Mouse (Mus musculus): ENCODE results near the gene Apol8. TPM values are rescaled to one million over a fixed set of nuclear protein-coding genes. Genes with fewer than 3 reads are reported as not detected.
"Not testable (repeated sequence)": the region's sequence is repeated elsewhere in the genome, so short reads cannot be mapped to it uniquely, and the experiment has no call there.

The Apol8 gene
- polyA plus RNA-seq, 1 experiment from 2014 or later: not detected

GRCm38 (mm10) chr15:77750461-77750860 lies 6.3 kb downstream of the Apol8 start:
- peak; percentile 62 for DNase-seq

GRCm38 (mm10) chr15:77749717-77750116 lies 7.1 kb downstream of the Apol8 start:
- WGBS: 82% methylated on average over 10 of the region's 10 CpGs
- Histone ChIP-seq H3K27me3 (ENCODE audit: insufficient read depth, low read length) (no peaks in the 10 kb centered on the region), H3K4me2 (no peak overlapping the region), H3K27ac (ENCODE audit: low read depth) (no peak overlapping the region), H3K36me3 (ENCODE audit: insufficient read depth) (no peaks in the 10 kb centered on the region), H3K9me3 (ENCODE audit: low read depth, low read length) (no peaks in the 10 kb centered on the region), H3K9ac (no peak overlapping the region), H3K4me1 (ENCODE audit: insufficient read depth) (no peaks in the 10 kb centered on the region), H3K4me3 (ENCODE audit: low read depth, low read length) (no peak overlapping the region)
- DNase-seq (no peak), ATAC-seq (ENCODE audit: insufficient read depth) (no peak)
- TF ChIP-seq CTCF (IDR thresholded peaks at IDR 0.05; ENCODE audit: low read depth): no peak

More at GRCm38 (mm10) chr15:77750461-77750860, 6.3 kb downstream of the Apol8 start:
- no peak for ATAC-seq (ENCODE audit: insufficient read depth)
- no peaks in the 10 kb centered on the region for H3K4me1 ChIP-seq (ENCODE audit: insufficient read depth)
- peak; percentile 69 for TF ChIP-seq CTCF (IDR thresholded peaks at IDR 0.05; ENCODE audit: low read depth)
- WGBS: 37% methylated on average over 1 of the region's 1 CpGs
- no peak overlapping the region for H3K9ac ChIP-seq
- H3K4me3 ChIP-seq (ENCODE audit: low read depth, low read length): no peak overlapping the region
- H3K27me3 ChIP-seq (ENCODE audit: insufficient read depth, low read length): no peaks in the 10 kb centered on the region
- no peak overlapping the region for H3K4me2 ChIP-seq
- no peaks in the 10 kb centered on the region for H3K36me3 ChIP-seq (ENCODE audit: insufficient read depth)
- H3K9me3 ChIP-seq (ENCODE audit: low read depth, low read length): no peaks in the 10 kb centered on the region
- H3K27ac ChIP-seq (ENCODE audit: low read depth): no peak overlapping the region

- Histone ChIP-seq H3K36me3 (ENCODE audit: insufficient read depth) (no peaks in the 10 kb centered on the region), H3K4me3 (ENCODE audit: low read depth, low read length) (no peak overlapping the region), H3K9me3 (ENCODE audit: low read depth, low read length) (no peaks in the 10 kb centered on the region), H3K4me1 (ENCODE audit: insufficient read depth) (no peaks in the 10 kb centered on the region), H3K27me3 (ENCODE audit: insufficient read depth, low read length) (no peaks in the 10 kb centered on the region), H3K27ac (ENCODE audit: low read depth) (no peak overlapping the region), H3K9ac (no peak overlapping the region), H3K4me2 (no peak overlapping the region)
- DNase-seq (no peak), ATAC-seq (ENCODE audit: insufficient read depth) (no peak)
- no peak for TF ChIP-seq CTCF (IDR thresholded peaks at IDR 0.05; ENCODE audit: low read depth)
- WGBS: 53% methylated on average over 3 of the region's 3 CpGs
These were observed 8.4 kb downstream of the Apol8 start for GRCm38 (mm10) chr15:77748414-77748813.

- Histone ChIP-seq H3K4me3 (ENCODE audit: low read depth, low read length) (no peak overlapping the region), H3K9ac (no peak overlapping the region), H3K36me3 (ENCODE audit: insufficient read depth) (no peaks in the 10 kb centered on the region), H3K27ac (ENCODE audit: low read depth) (no peak overlapping the region), H3K4me2 (no peak overlapping the region), H3K4me1 (ENCODE audit: insufficient read depth) (no peaks in the 10 kb centered on the region), H3K27me3 (ENCODE audit: insufficient read depth, low read length) (no peaks in the 10 kb centered on the region), H3K9me3 (ENCODE audit: low read depth, low read length) (no peaks in the 10 kb centered on the region)
- 79% methylated on average over 1 of the region's 1 CpGs for WGBS
- no peak for ATAC-seq (ENCODE audit: insufficient read depth)
- no peak for DNase-seq
- TF ChIP-seq CTCF (IDR thresholded peaks at IDR 0.05; ENCODE audit: low read depth): no peak
These were observed 10.5 kb downstream of the Apol8 start for GRCm38 (mm10) chr15:77746326-77746725.

DNA sequence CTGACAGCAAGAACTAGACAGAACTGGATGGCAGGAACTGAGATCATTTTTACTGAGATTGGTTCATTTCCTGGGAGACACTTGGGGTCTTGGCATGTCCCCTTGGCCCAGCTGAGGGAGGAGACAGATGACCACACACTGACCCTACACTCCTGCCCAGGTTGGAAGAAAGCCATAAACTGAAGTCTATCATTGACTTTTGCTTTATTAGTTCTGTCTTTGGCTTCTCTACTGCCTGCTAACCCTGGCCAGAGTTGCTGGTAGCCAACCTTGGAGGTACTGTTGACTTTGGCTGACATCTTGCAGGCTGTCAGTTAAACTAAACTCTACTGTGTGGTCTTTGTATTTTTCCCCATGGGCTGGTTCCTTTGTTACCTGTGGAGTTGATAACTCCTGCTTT lies 11.7 kb downstream of the Apol8 start:
- H3K4me1 ChIP-seq (ENCODE audit: insufficient read depth): no peaks in the 10 kb centered on the region
- no peak overlapping the region for H3K27ac ChIP-seq (ENCODE audit: low read depth)
- H3K27me3 ChIP-seq (ENCODE audit: insufficient read depth, low read length): no peaks in the 10 kb centered on the region
- H3K4me2 ChIP-seq: no peak overlapping the region
- H3K9ac ChIP-seq: no peak overlapping the region
- no peak for TF ChIP-seq CTCF (IDR thresholded peaks at IDR 0.05; ENCODE audit: low read depth)
- no peak overlapping the region for H3K4me3 ChIP-seq (ENCODE audit: low read depth, low read length)
- H3K9me3 ChIP-seq (ENCODE audit: low read depth, low read length): no peaks in the 10 kb centered on the region
- DNase-seq (no peak), ATAC-seq (ENCODE audit: insufficient read depth) (no peak)
- H3K36me3 ChIP-seq (ENCODE audit: insufficient read depth): no peaks in the 10 kb centered on the region

- no peak overlapping the region for H3K9ac ChIP-seq
- TF ChIP-seq CTCF (IDR thresholded peaks at IDR 0.05; ENCODE audit: low read depth): no peak
These were observed 12.2 kb downstream of the Apol8 start for GRCm38 (mm10) chr15:77744632-77745031.

GRCm38 (mm10) chr15:77741556-77741955 lies 15.2 kb downstream of the Apol8 start:
- not testable (repeated sequence) for H3K4me3 ChIP-seq (ENCODE audit: low read depth, low read length); H3K4me1 ChIP-seq (ENCODE audit: insufficient read depth); H3K9me3 ChIP-seq (ENCODE audit: low read depth, low read length); H3K27ac ChIP-seq (ENCODE audit: low read depth); ATAC-seq (ENCODE audit: insufficient read depth); DNase-seq; H3K9ac ChIP-seq; H3K27me3 ChIP-seq (ENCODE audit: insufficient read depth, low read length); H3K36me3 ChIP-seq (ENCODE audit: insufficient read depth); H3K4me2 ChIP-seq
- 76% methylated on average over 6 of the region's 6 CpGs for WGBS

More at GRCm38 (mm10) chr15:77744632-77745031, 12.2 kb downstream of the Apol8 start:
- H3K4me1 ChIP-seq (ENCODE audit: insufficient read depth): no peaks in the 10 kb centered on the region
- no peak overlapping the region for H3K4me2 ChIP-seq
- no peak overlapping the region for H3K4me3 ChIP-seq (ENCODE audit: low read depth, low read length)
- DNase-seq: no peak
- 16% methylated on average over 5 of the region's 5 CpGs for WGBS
- H3K9me3 ChIP-seq (ENCODE audit: low read depth, low read length): no peaks in the 10 kb centered on the region
- no peaks in the 10 kb centered on the region for H3K27me3 ChIP-seq (ENCODE audit: insufficient read depth, low read length)
- ATAC-seq (ENCODE audit: insufficient read depth): no peak
- no peaks in the 10 kb centered on the region for H3K36me3 ChIP-seq (ENCODE audit: insufficient read depth)
- H3K27ac ChIP-seq (ENCODE audit: low read depth): no peak overlapping the region

Data from lung, embryonic 14.5 days (tissue).